Mouse (Mus musculus) retina, adult 2 months (tissue): ENCODE data around the gene Cyp2s1.
A peak's percentile ranks its signal among the peaks of the same experiment; 100 is the strongest.

Experiments used
- DNase-seq: peaks from one replicate; pipeline ENCODE4 v3.0.0-alpha.2; 2012; ENCODE audit warnings: low read depth, low spot score

The Cyp2s1 gene

GRCm38 (mm10) chr7:25816241-25816919 is at the start of gene Cyp2s1:
Gene Cyp2s1, minus strand, starts transcription at chr7:25816913.
- no peak for DNase-seq

GRCm38 (mm10) chr7:25864861-25865260 is 48.1 kb upstream of the Cyp2s1 start:
- no peak for DNase-seq

DNA sequence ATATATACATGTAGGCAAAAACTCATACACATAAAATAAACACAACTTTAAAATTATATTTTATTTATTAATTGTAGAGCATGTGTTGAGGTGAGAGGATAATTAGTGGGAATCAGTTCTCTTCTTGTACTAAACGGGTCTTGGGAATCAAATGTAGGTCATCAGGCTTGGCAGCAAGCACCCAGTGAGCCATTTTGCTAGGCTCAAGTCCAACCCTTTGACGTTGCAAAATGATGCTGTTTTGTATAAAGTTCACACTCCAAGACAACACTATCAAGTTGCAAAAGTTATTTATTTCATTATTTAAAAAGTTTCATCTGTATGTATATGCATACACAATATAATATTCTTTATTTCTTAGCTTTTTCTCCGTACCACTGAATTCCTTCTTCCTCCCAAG is 47.0 kb upstream of the Cyp2s1 start:
- no peak for DNase-seq

- DNase-seq: no peak
Measured at GRCm38 (mm10) chr7:25862365-25862764, 45.7 kb upstream of the Cyp2s1 start.

DNA sequence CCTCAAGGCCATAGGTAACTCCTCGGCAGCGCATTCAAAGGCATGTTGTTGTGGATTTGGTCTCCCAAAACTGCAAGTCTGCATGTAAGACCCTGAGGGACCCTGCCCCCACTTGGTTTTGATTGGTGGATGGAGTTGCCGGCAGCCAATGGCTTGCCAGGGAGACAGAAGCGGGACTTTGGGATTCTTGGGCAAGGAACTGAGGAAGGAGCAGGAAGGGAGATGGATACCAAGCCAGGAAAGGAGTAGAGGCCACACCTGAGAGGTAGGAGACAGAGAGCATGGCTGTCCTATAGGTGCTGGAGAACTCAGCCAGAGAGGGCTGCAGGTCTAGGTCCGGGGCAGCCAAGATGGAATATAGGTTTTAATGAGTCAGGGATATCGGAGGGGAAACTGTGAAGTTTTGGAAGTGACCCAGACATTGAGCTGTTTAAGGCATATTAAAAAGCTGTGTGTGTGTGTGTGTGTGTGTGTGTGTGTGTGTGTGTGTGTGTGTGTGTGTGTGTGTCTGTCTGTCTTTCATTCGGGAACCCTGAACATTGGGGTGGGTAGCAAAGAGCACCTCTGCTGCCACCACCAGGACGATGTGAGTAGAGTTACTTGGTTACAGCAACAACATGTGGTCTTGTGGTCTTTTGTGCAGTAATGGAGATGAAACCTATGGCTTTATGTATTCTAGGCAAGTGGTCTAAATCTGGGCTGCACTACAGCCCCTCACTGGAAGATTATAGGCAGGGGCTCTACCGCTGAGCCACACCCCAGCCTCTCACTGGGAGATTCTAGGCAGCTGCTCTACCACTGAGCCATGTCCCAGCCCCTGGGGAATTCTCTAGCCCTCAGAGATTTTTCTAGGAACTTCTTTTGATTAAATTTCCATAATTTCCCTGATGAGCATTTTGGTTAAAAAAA is 43.5 kb upstream of the Cyp2s1 start:
- no peak for DNase-seq

DNA sequence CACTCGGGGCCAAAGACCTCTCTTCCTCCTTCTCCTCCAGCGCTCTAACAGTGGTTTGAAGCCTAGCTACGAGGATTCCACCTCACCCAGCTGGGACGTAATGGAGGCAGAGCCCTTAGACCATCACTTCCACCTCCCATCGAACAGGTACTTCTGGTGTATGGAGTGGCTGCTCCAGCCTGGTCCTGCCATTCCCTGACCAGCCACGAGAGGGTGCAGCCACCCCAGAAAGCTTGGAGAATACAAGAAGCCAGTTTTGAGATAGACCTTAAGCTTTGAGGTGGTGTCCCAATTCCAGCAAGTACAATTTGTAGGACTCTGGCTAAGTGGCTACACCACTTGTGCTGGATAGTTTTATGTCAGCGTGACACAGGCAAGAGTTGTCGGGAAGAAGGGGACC is 38.4 kb upstream of the Cyp2s1 start:
- peak; percentile 9 for DNase-seq

GRCm38 (mm10) chr7:25848444-25848812 is 31.7 kb upstream of the Cyp2s1 start:
- DNase-seq: no peak

- peak; percentile 47 for DNase-seq
Measured at GRCm38 (mm10) chr7:25847722-25848443, 31.2 kb upstream of the Cyp2s1 start.

GRCm38 (mm10) chr7:25844885-25845284 is 28.2 kb upstream of the Cyp2s1 start:
- DNase-seq: no peak

DNA sequence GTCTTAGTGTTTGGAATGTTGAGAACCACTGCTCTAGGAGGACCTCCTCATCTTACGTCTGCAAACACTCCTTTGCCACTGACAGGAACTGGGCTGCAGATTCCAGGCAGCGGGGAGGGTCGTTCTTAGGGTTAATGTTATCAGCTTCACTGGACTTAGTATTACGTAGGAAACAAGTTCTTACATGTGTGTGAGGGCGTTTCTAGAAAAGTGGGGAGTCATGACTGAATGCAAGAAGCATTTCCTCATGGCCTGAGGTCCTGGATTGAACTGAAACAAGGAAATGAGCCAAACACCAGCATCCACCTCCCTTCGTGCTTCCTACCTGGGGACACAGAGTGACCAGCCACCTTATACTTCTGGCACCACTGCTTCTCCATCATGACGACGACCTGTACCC is 27.7 kb upstream of the Cyp2s1 start:
- no peak for DNase-seq

GRCm38 (mm10) chr7:25843492-25843891 is 26.8 kb upstream of the Cyp2s1 start:
- no peak for DNase-seq

DNA sequence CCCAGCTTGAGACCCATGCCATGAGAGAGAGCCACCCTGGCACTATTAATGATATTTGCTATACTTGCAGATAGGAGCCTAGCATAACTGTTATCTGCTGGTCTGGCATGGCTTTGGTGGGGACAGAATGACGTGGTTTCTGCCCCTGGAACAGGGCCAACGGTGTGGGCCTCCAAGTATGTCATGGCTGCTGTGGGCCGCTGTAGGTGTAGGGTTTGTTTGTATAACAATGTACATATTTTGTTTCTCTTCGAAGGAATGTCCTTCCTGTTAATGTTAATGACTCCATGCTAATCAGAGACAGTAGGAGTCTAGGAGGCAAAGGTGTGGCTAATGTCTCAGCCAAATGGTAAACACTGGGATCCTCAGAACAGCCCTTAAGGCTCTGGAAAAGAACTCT is 24.2 kb upstream of the Cyp2s1 start:
- DNase-seq: no peak

DNA sequence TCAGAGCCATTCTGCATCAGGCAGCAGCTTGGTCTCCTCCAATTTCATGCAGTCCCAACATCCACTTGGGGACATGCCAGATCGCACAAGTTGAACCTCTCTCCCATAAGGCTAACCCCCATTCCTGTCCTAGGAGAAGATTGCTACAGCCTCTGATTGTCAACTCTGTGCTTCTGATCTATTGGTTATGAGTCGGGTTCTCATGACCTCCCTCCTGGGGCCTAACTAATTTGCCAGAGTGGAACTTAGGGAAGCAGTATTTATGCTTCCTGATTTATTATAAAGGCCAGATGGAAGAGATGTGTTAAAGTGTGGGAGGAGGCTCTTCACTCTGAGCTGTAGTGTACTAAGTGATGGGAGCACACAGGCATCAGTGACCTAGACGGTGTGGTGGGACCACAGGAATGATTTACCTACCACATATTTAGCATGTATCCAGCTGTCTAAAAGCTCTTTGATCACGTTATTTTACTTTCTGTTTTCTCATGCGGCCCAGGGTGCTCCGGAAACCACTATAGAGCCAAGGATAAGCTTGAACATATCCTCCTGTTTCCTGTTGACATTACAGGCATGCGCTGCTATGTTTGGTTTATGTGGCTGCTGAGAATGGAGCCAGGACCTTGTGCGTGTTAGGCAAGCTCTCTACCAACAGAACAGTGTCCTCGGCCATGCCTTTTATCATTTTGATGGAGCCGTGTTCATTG is 18.6 kb upstream of the Cyp2s1 start:
- no peak for DNase-seq

GRCm38 (mm10) chr7:25831557-25832530 is 15.1 kb upstream of the Cyp2s1 start:
- no peak for DNase-seq

DNA sequence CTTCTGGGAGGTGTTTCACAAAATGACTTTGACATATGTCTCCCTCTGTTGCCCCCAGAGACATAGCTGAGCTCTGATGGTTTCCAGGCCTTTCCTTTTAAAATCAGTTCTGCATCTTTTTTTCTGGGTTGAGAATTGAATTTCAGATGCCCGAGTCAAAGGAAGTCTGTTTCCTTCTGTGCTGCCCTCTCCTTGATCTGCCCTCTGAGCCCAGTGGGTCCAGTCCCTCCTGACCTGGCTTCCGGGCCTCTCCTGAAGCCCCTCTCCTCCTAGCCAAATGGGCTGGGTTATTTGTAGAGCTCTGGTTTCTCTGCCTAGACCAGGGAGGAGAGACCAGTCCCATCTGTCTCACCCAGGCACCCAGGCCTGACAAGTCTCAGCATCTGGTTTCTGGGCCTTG is 13.5 kb upstream of the Cyp2s1 start:
- no peak for DNase-seq

DNA sequence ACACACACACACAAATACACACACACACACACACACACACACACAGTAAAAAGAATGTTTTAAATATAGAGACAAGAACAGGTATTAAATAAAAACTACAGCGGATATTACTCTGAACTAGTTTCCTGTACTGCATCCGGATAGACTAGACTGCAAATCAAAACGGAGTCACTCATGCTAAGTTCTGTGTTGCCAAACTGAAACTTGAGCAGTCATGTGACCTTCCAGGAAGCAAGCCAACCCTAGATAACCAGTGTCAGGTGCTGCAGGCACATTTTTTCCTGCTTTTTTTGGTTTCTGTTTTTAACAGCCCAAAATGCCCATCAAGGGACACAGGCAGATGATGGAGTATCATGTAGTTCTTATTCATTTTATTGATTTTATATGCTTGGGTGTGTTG is 10.5 kb upstream of the Cyp2s1 start:
- DNase-seq: no peak

- DNase-seq: no peak
Measured at GRCm38 (mm10) chr7:25826029-25826428, 9.3 kb upstream of the Cyp2s1 start.

DNA sequence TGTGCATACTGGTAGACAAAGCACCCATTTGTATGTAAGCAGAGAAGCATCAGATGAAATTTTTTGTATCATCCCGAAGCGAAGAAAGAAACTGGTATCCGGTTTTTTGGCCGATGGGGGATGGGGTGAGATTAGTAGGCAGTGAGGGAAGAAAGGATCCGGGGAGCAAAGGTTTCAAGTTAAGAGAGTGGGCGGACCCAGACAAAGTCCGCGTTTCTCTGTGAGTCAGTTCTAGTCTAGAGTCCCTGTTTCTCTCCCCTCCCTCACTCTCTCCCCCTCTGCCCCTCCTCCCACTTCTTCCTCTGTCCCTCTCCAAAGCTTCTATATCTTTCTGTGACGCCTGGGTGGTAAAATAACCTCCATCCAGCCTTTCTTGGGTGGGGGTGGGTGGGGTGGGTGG is 8.3 kb upstream of the Cyp2s1 start:
- DNase-seq: no peak

DNA sequence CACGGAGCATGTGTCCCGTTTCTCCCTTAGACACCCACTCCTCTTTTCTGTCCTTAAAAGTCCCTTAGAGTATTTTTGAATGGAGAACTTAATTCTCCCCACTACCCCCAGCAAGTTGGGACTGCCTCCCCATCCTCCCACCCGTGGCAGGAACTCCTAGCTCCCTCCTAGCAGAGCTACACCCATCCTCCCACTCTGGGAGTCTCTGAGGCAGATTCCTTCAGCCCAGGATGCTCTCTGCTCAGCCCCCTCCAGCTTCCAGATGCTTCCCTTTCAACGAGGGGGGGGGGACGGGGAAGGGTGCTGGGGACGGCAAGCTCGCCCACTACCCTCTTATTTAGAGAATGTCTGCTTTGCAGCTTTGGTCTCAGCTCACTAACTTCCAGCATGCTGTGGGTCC is 1.1 kb downstream of the Cyp2s1 start:
- DNase-seq: no peak

DNA sequence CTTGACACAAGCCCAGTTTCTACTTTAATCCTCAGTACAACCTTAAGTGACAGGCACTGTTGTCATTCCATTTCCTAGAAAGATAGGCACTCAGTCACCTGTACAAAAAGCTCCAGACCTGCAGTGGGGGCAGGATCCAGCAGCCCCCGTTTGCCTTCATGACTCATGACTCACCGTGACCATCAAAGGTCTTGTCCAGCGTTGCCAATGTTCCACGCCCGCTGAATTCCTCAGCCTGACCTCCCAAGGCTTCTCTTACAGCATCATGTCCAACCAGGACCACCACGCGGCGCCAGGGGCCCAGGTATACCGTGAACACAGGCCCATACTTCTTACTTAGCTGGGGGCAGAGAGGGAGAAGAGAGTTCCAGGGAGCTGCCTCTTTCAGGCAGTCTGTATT is 2.0 kb downstream of the Cyp2s1 start:
- no peak for DNase-seq

GRCm38 (mm10) chr7:25812195-25812594 is 4.5 kb downstream of the Cyp2s1 start:
- no peak for DNase-seq
